Mouse (Mus musculus) ES-E14 (cell line): ENCODE measurements at regions not wholly inside any gene's neighbourhood (a gene's known extent, or its start where the extent isn't known, plus 50 kb on each side); places are given as distances from the start of the nearest gene placed in this dataset.

Source experiments
- DNase-seq: peaks from one replicate; pipeline ENCODE4 v3.0.0-alpha.2; 2013; ENCODE audit warnings: low read depth, low spot score
- H3K27ac ChIP-seq: 2 replicates; pipeline ENCODE4 v1.5.1; 2012; ENCODE audit warnings: low read depth, mild to moderate bottlenecking, low read length, moderate library complexity, mixed read lengths; ENCODE audit not compliant: poor library complexity, insufficient read depth, severe bottlenecking
- H3K36me3 ChIP-seq: 2 replicates; pipeline ENCODE4 v1.6.1; 2012; ENCODE audit warnings: mild to moderate bottlenecking, low read length, moderate library complexity, mixed read lengths; ENCODE audit not compliant: control insufficient read depth, poor library complexity, insufficient read depth, severe bottlenecking
- H3K4me1 ChIP-seq, 2 experiments: fragments of 150-350 bp in 1 of 2; sonication (generic) in 1 of 2; 2 replicates each; pipeline ENCODE4 v1.6.1; 2012; ENCODE audit warnings: low read length in 2 of 2, mild to moderate bottlenecking in 1 of 2, mixed read lengths in 1 of 2; ENCODE audit not compliant: control insufficient read depth in 2 of 2, insufficient read depth in 2 of 2, poor library complexity in 1 of 2
- H3K4me3 ChIP-seq, 2 experiments: fragments of 150-350 bp in 1 of 2; sonication (generic) in 1 of 2; 2 replicates each; pipeline ENCODE4 v1.5.1; 2012; ENCODE audit warnings: low read length in 2 of 2, low read depth in 1 of 2, mild to moderate bottlenecking in 1 of 2, mixed read lengths in 1 of 2; ENCODE audit not compliant: insufficient read depth in 1 of 2, poor library complexity in 1 of 2, severe bottlenecking in 1 of 2
- H3K9ac ChIP-seq: 2 replicates; pipeline ENCODE4 v1.6.1; 2012; ENCODE audit warnings: low read depth, mild to moderate bottlenecking, low read length, mixed read lengths; ENCODE audit not compliant: poor library complexity, insufficient read depth, severe bottlenecking
- H3K9me3 ChIP-seq: fragments of 150-350 bp; sonication (generic); 2 replicates; pipeline ENCODE4 v1.6.1; 2012; ENCODE audit warnings: low read depth, mild to moderate bottlenecking, low read length; ENCODE audit not compliant: control insufficient read depth, insufficient read depth
- CHD2 ChIP-seq: IDR thresholded peaks from 2 replicates; pipeline ENCODE4 v1.6.1; 2014; ENCODE audit warnings: mild to moderate bottlenecking, low read depth, low read length, inconsistent platforms
- HCFC1 ChIP-seq: IDR thresholded peaks from 2 replicates; pipeline ENCODE4 v1.6.1; 2012; ENCODE audit warnings: low read length, inconsistent platforms, borderline replicate concordance; ENCODE audit not compliant: insufficient read depth
- MAFK ChIP-seq: IDR thresholded peaks from 2 replicates; pipeline ENCODE4 v1.6.1; 2014; ENCODE audit warnings: mild to moderate bottlenecking, low read depth, low read length, inconsistent platforms; ENCODE audit not compliant: insufficient read depth
- ZC3H11A ChIP-seq: IDR thresholded peaks from 2 replicates; pipeline ENCODE4 v1.6.1; 2012; ENCODE audit warnings: low read depth, mild to moderate bottlenecking, inconsistent platforms, low read length, borderline replicate concordance
- ZNF384 ChIP-seq: IDR thresholded peaks from 2 replicates; pipeline ENCODE4 v1.6.1; 2012; ENCODE audit warnings: low read depth, low read length, inconsistent platforms
- in situ Hi-C, 2 experiments: fragments of 600-800 bp; cut with MboI; formaldehyde crosslinking; loops; one replicate each; pipeline ENCODE4 v1.15.1; 2025; ENCODE audit warnings: low sequenced_read_pairs in 2 of 2, inconsistent platforms in 1 of 2; ENCODE audit not compliant: unreplicated experiment in 2 of 2

DNA sequence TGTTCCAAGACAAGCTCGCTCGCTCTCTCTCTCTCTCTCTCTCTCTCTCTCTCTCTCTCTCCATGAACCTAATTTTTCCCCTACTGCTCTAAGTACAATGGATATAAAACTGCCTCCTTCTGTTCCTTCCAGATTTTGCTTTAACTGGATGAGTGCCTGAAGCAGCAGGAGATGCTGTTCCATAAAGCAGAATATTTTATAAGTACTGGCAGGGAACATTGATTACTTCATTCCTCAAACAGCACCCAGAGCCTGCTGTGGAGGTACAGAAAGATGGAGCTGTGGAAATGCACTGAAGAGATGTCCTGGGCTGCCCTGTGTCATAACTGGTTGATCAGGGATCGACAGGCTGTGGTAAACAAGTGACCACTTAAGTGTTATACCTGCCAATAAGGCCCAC, 89.8 kb upstream of the Ube2e2 start:
- Histone ChIP-seq H3K4me3 (no peak overlapping the region), H3K9me3 (no peaks in the 10 kb centered on the region), H3K9ac (no peak overlapping the region), H3K27ac (no peak overlapping the region), H3K4me1 (no peaks in the 10 kb centered on the region), H3K36me3 (no peaks in the 10 kb centered on the region)
- no peak for DNase-seq
- TF ChIP-seq HCFC1 (no peak), ZNF384 (no peak), CHD2 (no peak), ZC3H11A (no peak), MAFK (no peak)
- in situ Hi-C loops, result no loop called here

DNA sequence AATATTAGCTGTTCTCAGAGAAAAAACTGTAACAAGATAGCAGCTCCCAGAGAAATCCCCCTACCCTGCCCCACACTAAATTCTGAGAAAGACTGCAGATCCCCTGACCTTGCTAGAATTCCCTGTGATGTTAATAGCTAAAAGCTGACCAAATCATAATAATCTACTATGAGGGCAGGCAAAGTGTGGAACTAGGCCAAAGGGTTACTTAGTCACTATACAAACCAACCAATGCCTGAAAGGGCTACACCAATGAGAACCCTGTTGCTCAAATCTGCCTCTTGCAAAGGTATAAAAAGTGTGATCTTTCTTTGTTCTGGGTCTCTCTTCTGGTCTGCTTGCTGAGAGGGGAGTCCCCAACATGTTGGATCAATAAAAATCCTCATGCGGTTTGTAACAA, 69.8 kb upstream of the Ube2e2 start:
- no peak for TF ChIP-seq ZC3H11A
- no peak for TF ChIP-seq MAFK
- TF ChIP-seq HCFC1, result no peak
- no peak for TF ChIP-seq CHD2
- no peak for TF ChIP-seq ZNF384
- H3K27ac ChIP-seq, result no peak overlapping the region
- no peaks in the 10 kb centered on the region for H3K9me3 ChIP-seq
- H3K4me1 ChIP-seq, result no peaks in the 10 kb centered on the region; a peak in 1 of 4 replicates
- H3K36me3 ChIP-seq, result no peaks in the 10 kb centered on the region
- no peak overlapping the region for H3K4me3 ChIP-seq
- in situ Hi-C loops, result no loop called here
- no peak overlapping the region for H3K9ac ChIP-seq
- DNase-seq, result no peak

DNA sequence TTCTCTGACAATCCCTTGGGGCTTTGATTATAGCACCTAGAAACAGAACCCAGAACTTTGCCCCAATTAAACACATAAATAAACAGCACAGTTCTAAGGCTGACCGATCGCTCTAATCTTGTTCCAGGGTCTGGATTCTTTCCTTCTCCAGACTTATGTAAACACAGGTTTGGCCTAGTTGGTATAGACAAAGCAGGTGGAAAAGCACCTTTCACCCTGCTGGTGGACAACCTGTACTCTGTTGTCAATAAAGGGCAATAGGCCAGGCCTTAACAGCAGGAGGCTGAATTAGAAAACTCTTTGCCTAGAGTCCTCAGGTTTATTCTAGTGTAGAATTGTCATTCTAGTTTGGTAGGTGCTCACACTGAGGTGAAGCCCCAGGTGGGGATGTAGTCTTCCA, 69.2 kb upstream of the Ube2e2 start:
- H3K4me3 ChIP-seq, result no peak overlapping the region
- no peaks in the 10 kb centered on the region for H3K9me3 ChIP-seq
- in situ Hi-C loops, result no loop called here
- no peak for DNase-seq
- no peaks in the 10 kb centered on the region for H3K36me3 ChIP-seq
- H3K9ac ChIP-seq, result no peak overlapping the region
- H3K27ac ChIP-seq, result no peak overlapping the region
- H3K4me1 ChIP-seq, result no peaks in the 10 kb centered on the region; a peak in 1 of 4 replicates
- TF ChIP-seq MAFK (no peak), CHD2 (no peak), ZNF384 (no peak), ZC3H11A (no peak), HCFC1 (no peak)
